Mouse (Mus musculus): ENCODE data around the gene Bptf.
"Not testable (repeated sequence)": the region's sequence is repeated elsewhere in the genome, so short reads cannot be mapped to it uniquely, and the experiment has no call there.

Bptf gene

GRCm38 (mm10) chr11:107113881-107114557 lies 17.9 kb downstream of the Bptf start:
- DNase-seq (ENCODE audit: low spot score) = no peak

GRCm38 (mm10) chr11:107113112-107113511 lies 18.8 kb downstream of the Bptf start:
- DNase-seq (ENCODE audit: low spot score) = no peak

- DNase-seq (ENCODE audit: low spot score) = no peak
These were observed 22.3 kb downstream of the Bptf start for GRCm38 (mm10) chr11:107109669-107110068.

- no peak for DNase-seq (ENCODE audit: low spot score)
These were observed 23.0 kb downstream of the Bptf start for GRCm38 (mm10) chr11:107108892-107109291.

GRCm38 (mm10) chr11:107107725-107108078 lies 24.2 kb downstream of the Bptf start:
- DNase-seq (ENCODE audit: low spot score) = no peak

GRCm38 (mm10) chr11:107106978-107107724 lies 24.8 kb downstream of the Bptf start:
- no peak for DNase-seq (ENCODE audit: low spot score)

- DNase-seq (ENCODE audit: low spot score) = no peak
These were observed 25.5 kb downstream of the Bptf start for GRCm38 (mm10) chr11:107106461-107106860.

GRCm38 (mm10) chr11:107105227-107105626 lies 26.7 kb downstream of the Bptf start:
- peak; percentile 82 for DNase-seq (ENCODE audit: low spot score)

GRCm38 (mm10) chr11:107103736-107104135 lies 28.2 kb downstream of the Bptf start:
- DNase-seq (ENCODE audit: low spot score) = no peak

- no peak for DNase-seq (ENCODE audit: low spot score)
These were observed 28.7 kb downstream of the Bptf start for GRCm38 (mm10) chr11:107103224-107103589.

GRCm38 (mm10) chr11:107102465-107103223 lies 29.3 kb downstream of the Bptf start:
- peak; percentile 28 for DNase-seq (ENCODE audit: low spot score)

GRCm38 (mm10) chr11:107096973-107097372 lies 35.0 kb downstream of the Bptf start:
- no peak for DNase-seq (ENCODE audit: low spot score)

- no peak for DNase-seq (ENCODE audit: low spot score)
These were observed 38.1 kb downstream of the Bptf start for GRCm38 (mm10) chr11:107093871-107094270.

- DNase-seq (ENCODE audit: low spot score) = no peak
These were observed 39.3 kb downstream of the Bptf start for GRCm38 (mm10) chr11:107092637-107093036.

GRCm38 (mm10) chr11:107085866-107086265 lies 46.1 kb downstream of the Bptf start:
- DNase-seq (ENCODE audit: low spot score) = no peak

- DNase-seq (ENCODE audit: low spot score) = no peak
These were observed 48.4 kb downstream of the Bptf start for GRCm38 (mm10) chr11:107083480-107083879.

GRCm38 (mm10) chr11:107065216-107065785 lies 66.6 kb downstream of the Bptf start:
- no peak for DNase-seq (ENCODE audit: low spot score)

- DNase-seq (ENCODE audit: low spot score) = no peak
These were observed 67.3 kb downstream of the Bptf start for GRCm38 (mm10) chr11:107064590-107064989.

- no peak for DNase-seq (ENCODE audit: low spot score)
These were observed 68.9 kb downstream of the Bptf start for GRCm38 (mm10) chr11:107063067-107063466.

- DNase-seq (ENCODE audit: low spot score) = peak; percentile 43
These were observed 71.0 kb downstream of the Bptf start for GRCm38 (mm10) chr11:107060941-107061340.

- not testable (repeated sequence) for DNase-seq (ENCODE audit: low spot score)
These were observed 72.3 kb downstream of the Bptf start for GRCm38 (mm10) chr11:107059634-107060033.

- DNase-seq (ENCODE audit: low spot score) = no peak
These were observed 74.5 kb downstream of the Bptf start for GRCm38 (mm10) chr11:107057391-107057790.

- no peak for DNase-seq (ENCODE audit: low spot score)
These were observed 77.1 kb downstream of the Bptf start for GRCm38 (mm10) chr11:107054870-107055269.

All from layer of hippocampus, adult 11-12 months (tissue).